Mouse (Mus musculus): Measurements from ENCODE around the gene Cadps2.

DNA sequence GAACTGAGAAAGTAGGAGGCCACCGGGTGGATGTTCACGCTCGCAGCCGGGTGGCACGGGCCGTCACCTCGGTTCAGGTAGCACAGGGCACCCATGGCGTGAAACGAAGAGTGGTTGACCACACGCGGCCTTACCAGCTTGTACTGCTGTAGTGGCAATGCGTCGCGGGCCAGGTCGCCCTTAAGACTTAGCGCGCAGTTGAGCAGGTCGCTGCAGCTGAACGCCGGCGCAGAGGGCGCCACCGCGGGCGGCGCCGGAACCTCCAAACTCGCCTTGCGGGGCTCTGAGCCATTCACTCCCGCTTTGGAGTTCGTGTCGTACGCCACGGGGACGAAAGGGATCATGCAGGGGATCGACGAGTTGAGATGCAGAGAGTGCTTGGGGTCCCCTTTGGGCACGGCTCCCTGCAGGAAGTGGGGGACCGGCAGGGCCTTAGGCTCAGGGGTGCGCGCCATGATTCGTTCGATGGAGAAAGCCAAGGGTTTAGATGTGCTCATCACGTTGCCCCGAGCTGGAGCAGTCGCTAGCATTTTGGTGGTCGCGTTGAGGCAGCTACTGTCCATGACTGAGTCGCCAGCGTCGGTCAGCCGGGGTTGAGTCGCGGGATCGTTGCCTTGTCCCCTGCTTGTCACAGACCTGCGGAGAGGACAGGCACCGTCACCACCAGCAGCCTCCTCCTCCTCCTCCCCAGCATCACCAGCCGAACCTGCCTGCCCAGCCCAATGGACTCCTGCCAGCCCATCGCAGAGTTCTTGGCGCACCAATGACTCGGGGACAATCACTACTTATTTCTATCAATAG is 591.5 kb downstream of the Cadps2 start:
- TF ChIP-seq CTCF (IDR thresholded peaks at IDR 0.05; ENCODE audit: low read depth, low read length): no peak
- TF ChIP-seq GATA1 (IDR thresholded peaks at IDR 0.05; ENCODE audit: borderline replicate concordance, low read length): no peak
- TF ChIP-seq TAL1 (conservative IDR thresholded peaks at IDR 0.05; ENCODE audit: low read depth, low read length): no peak
- no peak for TF ChIP-seq POLR2AphosphoS5 (IDR thresholded peaks at IDR 0.05; ENCODE audit: insufficient replicate concordance, low read depth, low read length)
- TF ChIP-seq GATA2 (IDR thresholded peaks at IDR 0.05; ENCODE audit: borderline replicate concordance, low read depth, low read length): no peak
